Mouse (Mus musculus) heart, postnatal 0 days (tissue): Measurements from ENCODE around the gene Sepsecs. TPM values are rescaled to one million over a fixed set of nuclear protein-coding genes. Genes with fewer than 3 reads are reported as not detected.

Experiments used
- ATAC-seq: fragments of 200-750 bp; cut with Nextera tagmentation; 2 replicates; pipeline ENCODE4 v1.8.0; 2017; ENCODE audit warnings: low read depth, moderate number of reproducible peaks, moderate library complexity; ENCODE audit not compliant: insufficient read depth
- DNase-seq: peaks from one replicate; pipeline ENCODE4 v3.0.0-alpha.2; 2016; ENCODE audit warnings: low spot score
- H3K27ac ChIP-seq: fragments of 300-500 bp; sonication (generic); 2 replicates; pipeline ENCODE4 v1.5.1; 2014; ENCODE audit warnings: low read depth, mild to moderate bottlenecking
- H3K27me3 ChIP-seq: fragments of 300-500 bp; sonication (generic); 2 replicates; pipeline ENCODE4 v1.6.1; 2014; ENCODE audit warnings: low read length, mixed read lengths; ENCODE audit not compliant: control insufficient read depth, insufficient read depth
- H3K36me3 ChIP-seq: fragments of 300-500 bp; sonication (generic); replicated peaks from 2 replicates; pipeline ENCODE4 v1.6.1; 2014; ENCODE audit warnings: low read length, mixed read lengths; ENCODE audit not compliant: control insufficient read depth, insufficient read depth
- H3K4me1 ChIP-seq: fragments of 300-500 bp; sonication (generic); 2 replicates; pipeline ENCODE4 v1.6.1; 2014; ENCODE audit warnings: antibody characterized with exemption; ENCODE audit not compliant: control insufficient read depth, insufficient read depth
- H3K4me2 ChIP-seq: fragments of 300-500 bp; sonication (generic); 2 replicates; pipeline ENCODE4 v1.6.1; 2014; ENCODE audit warnings: low read depth, mild to moderate bottlenecking, low read length, moderate library complexity
- H3K4me3 ChIP-seq: fragments of 300-500 bp; sonication (generic); 2 replicates; pipeline ENCODE4 v1.5.1; 2014; ENCODE audit warnings: low read depth, low read length
- H3K9ac ChIP-seq: fragments of 300-500 bp; sonication (generic); replicated peaks from 2 replicates; pipeline ENCODE4 v1.6.1; 2014; ENCODE audit warnings: low read depth, low read length, mixed read lengths
- H3K9me3 ChIP-seq: fragments of 300-500 bp; sonication (generic); replicated peaks from 2 replicates; pipeline ENCODE4 v1.6.1; 2016; ENCODE audit warnings: low read length; ENCODE audit not compliant: control insufficient read depth
- CTCF ChIP-seq: IDR thresholded peaks from 2 replicates; pipeline ENCODE4 v1.5.1; 2016; ENCODE audit warnings: antibody characterized with exemption, control low read depth, low read depth
- EP300 ChIP-seq: IDR thresholded peaks from 2 replicates; pipeline ENCODE4 v1.6.1; 2016; ENCODE audit warnings: antibody characterized with exemption, low read depth
- WGBS: fragments of 180-500 bp; shearing (Covaris S2); extraction: QIAGEN DNeasy Blood & Tissue Kit; methylation state at CpG from one replicate; pipeline ENCODE4 v1.1.7; 2014; 5-methylcytosine and 5-hydroxymethylcytosine counted together
- polyA plus RNA-seq: library from polyadenylated mRNA; unstranded; fragments of >200 nt; fragmentation: Nextera tagmentation; extraction: Ambion mirVana; gene quantifications from 2 replicates; pipeline ENCODE4 v1.2.1, GENCODE M21; 2015
- total RNA-seq: library from RNA; depleted of rRNA; stranded (reverse); fragments of >200 nt; gene quantifications from 2 replicates; pipeline ENCODE4 v1.2.3, GENCODE M21; 2014; ENCODE audit warnings: low replicate concordance

Sepsecs gene
- total and polyA plus RNA-seq, 2 experiments from 2014 or later = 5.7 to 6.9 TPM

GRCm38 (mm10) chr5:52655992-52656391 lies 13.5 kb downstream of the Sepsecs start:
- no peak for TF ChIP-seq EP300
- peak; percentile 53 for TF ChIP-seq CTCF
- Histone ChIP-seq H3K27me3 (no peaks in the 10 kb centered on the region), H3K9ac (no peak overlapping the region), H3K4me2 (no peak overlapping the region), H3K36me3 (peaks cover 31% of the 10 kb centered on the region), H3K9me3 (no peaks in the 10 kb centered on the region), H3K27ac (no peak overlapping the region), H3K4me3 (no peak overlapping the region), H3K4me1 (no peaks in the 10 kb centered on the region)
- DNase-seq = peak; percentile 17
- no peak for ATAC-seq
- WGBS = 67% methylated on average over 8 of the region's 8 CpGs

- Histone ChIP-seq H3K27ac (no peak overlapping the region), H3K9ac (no peak overlapping the region), H3K36me3 (peaks cover 28% of the 10 kb centered on the region), H3K4me2 (no peak overlapping the region), H3K4me3 (no peak overlapping the region), H3K27me3 (no peaks in the 10 kb centered on the region), H3K4me1 (no peaks in the 10 kb centered on the region), H3K9me3 (no peaks in the 10 kb centered on the region)
- DNase-seq (no peak), ATAC-seq (no peak)
- no peak for TF ChIP-seq EP300
- no peak for TF ChIP-seq CTCF
- WGBS = 88% methylated on average over 5 of the region's 5 CpGs
Measured at GRCm38 (mm10) chr5:52654961-52655360, 14.5 kb downstream of the Sepsecs start.

GRCm38 (mm10) chr5:52652606-52653005 lies 16.9 kb downstream of the Sepsecs start:
- no peak for DNase-seq
- no peak for ATAC-seq
- H3K36me3 ChIP-seq = peaks cover 26% of the 10 kb centered on the region
- H3K27me3 ChIP-seq = no peaks in the 10 kb centered on the region
- no peaks in the 10 kb centered on the region for H3K4me1 ChIP-seq
- no peak overlapping the region for H3K9ac ChIP-seq
- H3K9me3 ChIP-seq = no peaks in the 10 kb centered on the region
- WGBS = 86% methylated on average over 7 of the region's 7 CpGs
- no peak overlapping the region for H3K4me2 ChIP-seq
- no peak overlapping the region for H3K4me3 ChIP-seq
- no peak overlapping the region for H3K27ac ChIP-seq
- TF ChIP-seq CTCF = no peak
- TF ChIP-seq EP300 = no peak

DNA sequence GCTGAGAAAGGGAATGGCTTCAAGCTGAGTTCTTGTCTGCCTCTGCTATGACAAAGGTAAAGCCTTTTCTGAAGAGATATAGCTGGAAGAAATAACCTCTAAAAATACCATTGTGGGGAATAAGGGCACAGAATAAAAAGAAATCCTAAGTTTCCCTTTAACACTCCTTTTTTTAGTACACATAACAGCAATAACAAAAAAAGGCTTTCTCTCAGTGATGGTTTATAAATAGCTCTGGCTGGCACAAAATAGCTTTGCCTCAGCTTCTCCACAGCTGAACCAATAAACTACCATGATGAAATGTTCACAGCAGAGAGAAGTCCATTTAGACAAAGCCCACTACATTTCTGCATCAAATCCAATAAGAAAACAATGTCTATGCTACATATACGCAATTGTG lies 17.4 kb downstream of the Sepsecs start:
- WGBS = 91% methylated on average over 1 of the region's 1 CpGs
- no peak for TF ChIP-seq EP300
- TF ChIP-seq CTCF = no peak
- Histone ChIP-seq H3K27me3 (no peaks in the 10 kb centered on the region), H3K9ac (no peak overlapping the region), H3K4me2 (no peak overlapping the region), H3K4me1 (no peaks in the 10 kb centered on the region), H3K27ac (no peak overlapping the region), H3K36me3 (peaks cover 28% of the 10 kb centered on the region), H3K4me3 (no peak overlapping the region), H3K9me3 (no peaks in the 10 kb centered on the region)
- DNase-seq (no peak), ATAC-seq (no peak)

- no peak for ATAC-seq
- 79% methylated on average over 9 of the region's 9 CpGs for WGBS
Measured at GRCm38 (mm10) chr5:52643947-52644840, 25.3 kb downstream of the Sepsecs start.

DNA sequence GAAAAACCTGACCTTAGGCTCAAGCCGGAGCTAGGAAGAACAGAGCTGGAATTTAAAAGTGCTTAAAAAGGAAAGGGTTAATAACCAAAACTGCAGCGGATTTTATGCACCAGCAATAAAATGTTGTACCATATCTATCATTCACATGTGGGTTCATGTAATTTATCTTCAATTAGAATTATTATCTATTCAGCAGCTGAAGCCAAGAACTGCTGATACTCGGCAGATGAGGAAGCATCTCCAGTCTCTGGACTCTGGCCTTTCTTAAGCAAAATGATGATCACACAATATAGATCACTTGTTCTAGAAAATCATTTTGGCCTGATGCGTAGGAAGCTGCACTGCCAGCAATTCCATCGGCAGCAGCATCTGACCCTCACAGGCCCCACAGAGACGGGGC lies 27.8 kb downstream of the Sepsecs start:
- WGBS = 88% methylated on average over 6 of the region's 6 CpGs

More at GRCm38 (mm10) chr5:52643947-52644840, 25.3 kb downstream of the Sepsecs start:
- no peak overlapping the region for H3K4me2 ChIP-seq
- no peak for DNase-seq
- H3K27ac ChIP-seq = no peak overlapping the region
- H3K4me3 ChIP-seq = no peak overlapping the region
- TF ChIP-seq EP300 (no peak), CTCF (no peak)
- H3K4me1 ChIP-seq = no peaks in the 10 kb centered on the region
- H3K9ac ChIP-seq = no peak overlapping the region
- no peaks in the 10 kb centered on the region for H3K27me3 ChIP-seq
- H3K36me3 ChIP-seq = peaks cover 63% of the 10 kb centered on the region
- H3K9me3 ChIP-seq = no peaks in the 10 kb centered on the region

More for the DNA sequence above, 27.8 kb downstream of the Sepsecs start:
- peaks cover 55% of the 10 kb centered on the region for H3K36me3 ChIP-seq
- H3K27me3 ChIP-seq = no peaks in the 10 kb centered on the region
- no peaks in the 10 kb centered on the region for H3K4me1 ChIP-seq
- H3K4me3 ChIP-seq = no peak overlapping the region
- H3K9ac ChIP-seq = no peak overlapping the region
- DNase-seq (no peak), ATAC-seq (no peak)
- H3K9me3 ChIP-seq = no peaks in the 10 kb centered on the region
- TF ChIP-seq CTCF (no peak), EP300 (no peak)
- no peak overlapping the region for H3K4me2 ChIP-seq
- no peak overlapping the region for H3K27ac ChIP-seq
